Comparison of ENCODE assay signal across 30 mouse cellular contexts in genomic region chr12:50038808-50039374, GRCm38 (mm10).
DNase-seq lines count a peak whose midpoint lies in the region; ATAC-seq and TF ChIP-seq lines count a peak whose summit lies in the region.
"Had no signal": no experiment of that assay in that cellular context is flagged by ENCODE, and none has a peak within 500 bp of the region (broad histone marks: within the 10 kb centered on the region; RNA-seq: fewer than 3 reads in every experiment).

No protein-coding gene starts in this region.

- in situ Hi-C loops in Patski (cut with MboI; ENCODE audit: low pct_unique_long_range_greater_than_20kb), result no loop called here

- H3K4me3 ChIP-seq in stomach, postnatal 0 days (ENCODE audit: low read depth, low read length), result no peak overlapping the region
- no peak overlapping the region for H3K4me3 ChIP-seq in midbrain, embryonic 13.5 days (replicated peaks)
- H3K4me3 ChIP-seq in forebrain, embryonic 15.5 days, result no peak overlapping the region
- H3K4me3 ChIP-seq: embryonic facial prominence, embryonic 12.5 days; heart, embryonic 10.5 days; heart, embryonic 15.5 days; hindbrain, embryonic 12.5 days; intestine, embryonic 15.5 days; limb, embryonic 13.5 days; lung, embryonic 15.5 days had no signal

- CTCF ChIA-PET in Patski (lab: Charles Lee), result no interaction called here

- no peaks in the 10 kb centered on the region for H3K9me3 ChIP-seq in stomach, postnatal 0 days (ENCODE audit: control insufficient read depth, low read length)
- no peaks in the 10 kb centered on the region for H3K9me3 ChIP-seq in midbrain, embryonic 13.5 days
- no peaks in the 10 kb centered on the region for H3K9me3 ChIP-seq in forebrain, embryonic 15.5 days
- H3K9me3 ChIP-seq: embryonic facial prominence, embryonic 12.5 days; heart, embryonic 10.5 days; heart, embryonic 15.5 days; hindbrain, embryonic 12.5 days; intestine, embryonic 15.5 days; limb, embryonic 13.5 days; lung, embryonic 15.5 days had no signal

- peak; percentile 5 for DNase-seq in adrenal gland, adult 2 months
- no peak for DNase-seq in adrenal gland, postnatal 10 days
- peak; percentile 4 to 46 for DNase-seq in left cerebral cortex, adult 9 months (ENCODE audit: low spot score in 2 of 2)
- no peak for DNase-seq in left cerebral cortex, postnatal 4 days
- no peak for DNase-seq in Patski (ENCODE audit: low read depth, low spot score)
- DNase-seq in stomach, postnatal 0 days (ENCODE audit: low spot score), result no peak
- DNase-seq: cerebellum, adult 2 months; cerebellum, postnatal 14 days; gastrocnemius, postnatal 25 days; heart, adult 11 months; heart, postnatal 36 days; kidney, adult 2 months; kidney, postnatal 10 days; layer of hippocampus, postnatal 36 days; lung, postnatal 36 days; retina, postnatal 1 day; spleen, adult 18-20 months had no signal

- intact Hi-C loops in left cerebral cortex, postnatal 4 days (cut with DNase I), result no loop called here

- H3K9ac ChIP-seq in stomach, postnatal 0 days (ENCODE audit: low read length), result no peak overlapping the region
- H3K9ac ChIP-seq in midbrain, embryonic 13.5 days (replicated peaks), result no peak overlapping the region
- no peak overlapping the region for H3K9ac ChIP-seq in forebrain, embryonic 15.5 days (replicated peaks)
- H3K9ac ChIP-seq: embryonic facial prominence, embryonic 12.5 days; heart, embryonic 15.5 days; hindbrain, embryonic 12.5 days; intestine, embryonic 15.5 days; limb, embryonic 13.5 days; lung, embryonic 15.5 days had no signal

- no peak overlapping the region for H3K27ac ChIP-seq in stomach, postnatal 0 days (replicated peaks)
- no peak overlapping the region for H3K27ac ChIP-seq in midbrain, embryonic 13.5 days
- H3K27ac ChIP-seq in forebrain, embryonic 15.5 days (replicated peaks), result no peak overlapping the region
- H3K27ac ChIP-seq: embryonic facial prominence, embryonic 12.5 days; heart, embryonic 10.5 days; heart, embryonic 15.5 days; hindbrain, embryonic 12.5 days; hindbrain, postnatal 0 days; intestine, embryonic 15.5 days; limb, embryonic 13.5 days; lung, embryonic 15.5 days had no signal

- peak; percentile 26 for ATAC-seq in Patski
- peak; percentile 98 for ATAC-seq in stomach, postnatal 0 days (ENCODE audit: low FRiP score, low TSS enrichment)
- ATAC-seq in midbrain, embryonic 13.5 days, result no peak
- no peak for ATAC-seq in forebrain, embryonic 15.5 days (replicated peaks)
- ATAC-seq: forebrain, embryonic 16.5 days; hindbrain, postnatal 0 days; intestine, embryonic 15.5 days had no signal

- 54% methylated on average over 3 of the region's 3 CpGs for WGBS in stomach, postnatal 0 days
- 90% methylated on average over 3 of the region's 3 CpGs for WGBS in midbrain, embryonic 13.5 days
- WGBS in forebrain, embryonic 15.5 days, result 93% methylated on average over 3 of the region's 3 CpGs

- no peaks in the 10 kb centered on the region for H3K27me3 ChIP-seq in Patski
- no peaks in the 10 kb centered on the region for H3K27me3 ChIP-seq in stomach, postnatal 0 days (ENCODE audit: control insufficient read depth, insufficient read depth, low read length)
- H3K27me3 ChIP-seq in midbrain, embryonic 13.5 days, result no peaks in the 10 kb centered on the region
- H3K27me3 ChIP-seq in forebrain, embryonic 15.5 days, result no peaks in the 10 kb centered on the region
- H3K27me3 ChIP-seq: embryonic facial prominence, embryonic 12.5 days; heart, embryonic 15.5 days; hindbrain, embryonic 12.5 days; intestine, embryonic 15.5 days; limb, embryonic 13.5 days; lung, embryonic 15.5 days had no signal

- no peak overlapping the region for H3K4me2 ChIP-seq in stomach, postnatal 0 days (replicated peaks; ENCODE audit: low read depth)
- no peak overlapping the region for H3K4me2 ChIP-seq in midbrain, embryonic 13.5 days (replicated peaks)
- no peak overlapping the region for H3K4me2 ChIP-seq in forebrain, embryonic 15.5 days (replicated peaks)
- H3K4me2 ChIP-seq: embryonic facial prominence, embryonic 12.5 days; heart, embryonic 15.5 days; hindbrain, embryonic 12.5 days; intestine, embryonic 15.5 days; limb, embryonic 13.5 days; liver, embryonic 11.5 days; lung, embryonic 15.5 days; midbrain, embryonic 11.5 days had no signal

- TF ChIP-seq CTCF in Patski (IDR thresholded peaks at IDR 0.05), result no peak
- TF ChIP-seq CTCF in stomach, postnatal 0 days (IDR thresholded peaks at IDR 0.05; ENCODE audit: low read depth), result no peak

- POLR2A ChIA-PET in Patski (lab: Charles Lee), result no interaction called here

- H3K36me3 ChIP-seq in stomach, postnatal 0 days (ENCODE audit: control insufficient read depth, insufficient read depth, low read length), result no peaks in the 10 kb centered on the region
- H3K36me3 ChIP-seq in midbrain, embryonic 13.5 days, result no peaks in the 10 kb centered on the region
- no peaks in the 10 kb centered on the region for H3K36me3 ChIP-seq in forebrain, embryonic 15.5 days
- H3K36me3 ChIP-seq: embryonic facial prominence, embryonic 12.5 days; heart, embryonic 10.5 days; heart, embryonic 15.5 days; hindbrain, embryonic 12.5 days; intestine, embryonic 15.5 days; limb, embryonic 13.5 days; lung, embryonic 15.5 days had no signal

- H3K4me1 ChIP-seq in stomach, postnatal 0 days (replicated peaks; ENCODE audit: control insufficient read depth, insufficient read depth), result no peaks in the 10 kb centered on the region
- H3K4me1 ChIP-seq in midbrain, embryonic 13.5 days (replicated peaks), result no peaks in the 10 kb centered on the region
- H3K4me1 ChIP-seq in forebrain, embryonic 15.5 days, result no peaks in the 10 kb centered on the region
- H3K4me1 ChIP-seq: embryonic facial prominence, embryonic 12.5 days; heart, embryonic 10.5 days; heart, embryonic 15.5 days; hindbrain, embryonic 12.5 days; intestine, embryonic 15.5 days; limb, embryonic 13.5 days; lung, embryonic 15.5 days had no signal

- TF ChIP-seq EP300 in stomach, postnatal 0 days (optimal IDR thresholded peaks at IDR 0.05), result peak; percentile 27

Comparison
In these comparisons a context has a peak if more than half of its experiments do, and no peak if none do; other contexts are left out.
1. DNase-seq: peak in adrenal gland, adult 2 months (single experiment) and left cerebral cortex, adult 9 months (2 of 2); none in adrenal gland, postnatal 10 days (single experiment), left cerebral cortex, postnatal 4 days (single experiment), Patski (single experiment) and stomach, postnatal 0 days (single experiment).
2. ATAC-seq: peak in Patski (single experiment) and stomach, postnatal 0 days (single experiment); none in midbrain, embryonic 13.5 days (single experiment) and forebrain, embryonic 15.5 days (single experiment).